Mouse (Mus musculus) lung, adult 2 months (tissue): ENCODE data around the gene Cldn5. TPM values are rescaled to one million over a fixed set of nuclear protein-coding genes. Genes with fewer than 3 reads are reported as not detected.

Experiments used
- DNase-seq: peaks from one replicate; pipeline ENCODE4 v3.0.0; 2022
- H3K4me1 ChIP-seq: fragments of 200-500 bp; 2 replicates; pipeline ENCODE4 v1.6.1; 2011; ENCODE audit warnings: low read length; ENCODE audit not compliant: control insufficient read depth, insufficient read depth
- H3K4me3 ChIP-seq: fragments of 200-500 bp; replicated peaks from 2 replicates; pipeline ENCODE3; 2011; ENCODE audit warnings: low read depth, mild to moderate bottlenecking, control low read depth, low read length; ENCODE audit errors: extremely low read depth
- CTCF ChIP-seq: fragments of 200-500 bp; IDR thresholded peaks from 2 replicates; pipeline ENCODE4 v1.5.1; 2011; ENCODE audit warnings: mild to moderate bottlenecking, low read length, control low read depth; ENCODE audit not compliant: insufficient read depth
- POLR2A ChIP-seq: fragments of 200-500 bp; IDR thresholded peaks from 2 replicates; pipeline ENCODE4 v1.6.1; 2011; ENCODE audit warnings: low read depth, mild to moderate bottlenecking, control low read depth, low read length, borderline replicate concordance; ENCODE audit errors: extremely low read depth
- WGBS: fragments of 180-500 bp; shearing (Covaris S2); methylation state at CpG from one replicate; pipeline ENCODE4 v1.1.7; 2018; 5-methylcytosine and 5-hydroxymethylcytosine counted together
- polyA plus RNA-seq: library from polyadenylated mRNA; depleted of rRNA; stranded (reverse); fragments of >200 nt; gene quantifications from 2 replicates; pipeline ENCODE4 v1.2.3, GENCODE M21; 2012

Cldn5 gene
- polyA plus RNA-seq, 1 experiment: 753 TPM

- no peak overlapping the region for H3K4me3 ChIP-seq
- TF ChIP-seq POLR2A (no peak), CTCF (no peak)
- no peak for DNase-seq
- H3K4me1 ChIP-seq: no peaks in the 10 kb centered on the region
- 91% methylated on average over 1 of the region's 1 CpGs for WGBS
Measured at GRCm38 (mm10) chr16:18785485-18785884, 8.8 kb downstream of the Cldn5 start.

- TF ChIP-seq POLR2A: no peak
- no peak for TF ChIP-seq CTCF
- WGBS: 96% methylated on average over 10 of the region's 10 CpGs
- no peak for DNase-seq
- no peak overlapping the region for H3K4me3 ChIP-seq
- no peaks in the 10 kb centered on the region for H3K4me1 ChIP-seq
Measured at GRCm38 (mm10) chr16:18786652-18787051, 10.0 kb downstream of the Cldn5 start.

GRCm38 (mm10) chr16:18788627-18789406, 12.2 kb downstream of the Cldn5 start:
- Histone ChIP-seq H3K4me3 (no peak overlapping the region), H3K4me1 (no peaks in the 10 kb centered on the region)
- WGBS: 78% methylated on average over 10 of the region's 10 CpGs
- TF ChIP-seq CTCF: no peak
- no peak for DNase-seq

- TF ChIP-seq POLR2A (no peak), CTCF (no peak)
- Histone ChIP-seq H3K4me1 (no peaks in the 10 kb centered on the region), H3K4me3 (no peak overlapping the region)
- WGBS: 94% methylated on average over 11 of the region's 11 CpGs
- DNase-seq: no peak
Measured at GRCm38 (mm10) chr16:18795223-18795899, 18.7 kb downstream of the Cldn5 start.

- no peak for DNase-seq
- TF ChIP-seq CTCF (no peak), POLR2A (no peak)
- Histone ChIP-seq H3K4me3 (no peak overlapping the region), H3K4me1 (no peaks in the 10 kb centered on the region)
- 72% methylated on average over 7 of the region's 7 CpGs for WGBS
Measured at GRCm38 (mm10) chr16:18796645-18797044, 20.0 kb downstream of the Cldn5 start.

- no peak for TF ChIP-seq CTCF
- no peak for TF ChIP-seq POLR2A
- Histone ChIP-seq H3K4me1 (no peaks in the 10 kb centered on the region), H3K4me3 (no peak overlapping the region)
- DNase-seq: no peak
- WGBS: 93% methylated on average over 5 of the region's 5 CpGs
Measured at GRCm38 (mm10) chr16:18798151-18798550, 21.5 kb downstream of the Cldn5 start.

GRCm38 (mm10) chr16:18798841-18799240, 22.2 kb downstream of the Cldn5 start:
- TF ChIP-seq POLR2A (no peak), CTCF (peak; percentile 95)
- H3K4me1 ChIP-seq: no peaks in the 10 kb centered on the region
- 45% methylated on average over 2 of the region's 2 CpGs for WGBS
- peak; percentile 51 for DNase-seq
- H3K4me3 ChIP-seq: no peak overlapping the region

GRCm38 (mm10) chr16:18805746-18806145, 29.1 kb downstream of the Cldn5 start:
- 94% methylated on average over 2 of the region's 2 CpGs for WGBS
- TF ChIP-seq CTCF: no peak
- no peak for TF ChIP-seq POLR2A
- DNase-seq: no peak

GRCm38 (mm10) chr16:18809001-18809400, 32.4 kb downstream of the Cldn5 start:
- TF ChIP-seq POLR2A (no peak), CTCF (no peak)
- Histone ChIP-seq H3K4me3 (no peak overlapping the region), H3K4me1 (peaks cover 3% of the 10 kb centered on the region; the same call in 1 of the 2 replicates)
- WGBS: 71% methylated on average over 5 of the region's 5 CpGs
- DNase-seq: no peak

More at GRCm38 (mm10) chr16:18805746-18806145, 29.1 kb downstream of the Cldn5 start:
- Histone ChIP-seq H3K4me1 (no peaks in the 10 kb centered on the region), H3K4me3 (no peak overlapping the region)

GRCm38 (mm10) chr16:18811032-18811431, 34.4 kb downstream of the Cldn5 start:
- no peak for DNase-seq
- TF ChIP-seq POLR2A: no peak
- no peak for TF ChIP-seq CTCF
- peak overlapping the region; percentile 99 for H3K4me3 ChIP-seq
- H3K4me1 ChIP-seq: peaks cover 3% of the 10 kb centered on the region; the same call in 1 of the 2 replicates
- WGBS: 5% methylated on average over 5 of the region's 5 CpGs
